Mouse (Mus musculus) CH12.LX (cell line): ENCODE results near the gene Mlxip. TPM values are rescaled to one million over a fixed set of nuclear protein-coding genes. Genes with fewer than 3 reads are reported as not detected.

Experiments
- DNase-seq: peaks from one replicate; pipeline ENCODE4 v3.0.0-alpha.2; 2013; ENCODE audit errors: extremely low read depth
- H3K27ac ChIP-seq: 2 replicates; pipeline ENCODE4 v1.5.1; 2012; ENCODE audit warnings: low read depth, mild to moderate bottlenecking, control low read depth, moderate library complexity; ENCODE audit not compliant: insufficient read depth
- H3K27me3 ChIP-seq: replicated peaks from 2 replicates; pipeline ENCODE3; 2012; ENCODE audit warnings: inconsistent platforms
- H3K36me3 ChIP-seq, 2 experiments: replicated peaks in 1 of 2; 2 replicates each; pipeline versions ENCODE3 to v1.6.1; 2012; ENCODE audit warnings: inconsistent platforms in 1 of 2, low read length in 1 of 2, mild to moderate bottlenecking in 1 of 2, mixed read lengths in 1 of 2, moderate library complexity in 1 of 2; ENCODE audit not compliant: control insufficient read depth in 1 of 2, insufficient read depth in 1 of 2
- H3K4me1 ChIP-seq, 2 experiments: 2 replicates each; pipeline ENCODE4 v1.6.1; 2012; ENCODE audit warnings: inconsistent platforms in 1 of 2, moderate library complexity in 1 of 2; ENCODE audit not compliant: insufficient read depth in 2 of 2, control insufficient read depth in 1 of 2
- H3K4me2 ChIP-seq: 2 replicates; pipeline ENCODE4 v1.6.1; 2012; ENCODE audit warnings: low read depth, mild to moderate bottlenecking, control low read depth; ENCODE audit not compliant: poor library complexity, insufficient read depth, severe bottlenecking
- H3K4me3 ChIP-seq, 3 experiments: fragments of 150-350 bp in 1 of 3; sonication (generic) in 1 of 3; replicated peaks in 1 of 3; 2 replicates each; pipeline versions ENCODE3 to v1.5.1; 2011 to 2012; ENCODE audit warnings: low read depth in 2 of 3, low read length in 2 of 3, mild to moderate bottlenecking in 2 of 3, moderate library complexity in 2 of 3, control low read depth in 1 of 3, improper control_type of control experiment in 1 of 3, inconsistent platforms in 1 of 3, mixed read lengths in 1 of 3; ENCODE audit not compliant: poor library complexity in 1 of 3
- H3K79me2 ChIP-seq: replicated peaks from 2 replicates; pipeline ENCODE4 v1.6.1; 2012; ENCODE audit warnings: mild to moderate bottlenecking, moderate library complexity; ENCODE audit not compliant: control insufficient read depth, poor library complexity, insufficient read depth, severe bottlenecking; ENCODE audit errors: extremely low read depth
- H3K9ac ChIP-seq: 2 replicates; pipeline ENCODE4 v1.6.1; 2012; ENCODE audit warnings: low read depth, mild to moderate bottlenecking, control low read depth, moderate library complexity; ENCODE audit not compliant: insufficient read depth
- H3K9me3 ChIP-seq: replicated peaks from 2 replicates; pipeline ENCODE3; 2012; ENCODE audit warnings: low read length, inconsistent platforms, mixed read lengths
- CHD1 ChIP-seq: IDR thresholded peaks from 2 replicates; pipeline ENCODE4 v1.6.1; 2012; ENCODE audit warnings: low read depth, low read length, improper control_type of control experiment, inconsistent platforms
- CHD2 ChIP-seq: IDR thresholded peaks from 2 replicates; pipeline ENCODE4 v1.6.1; 2011; ENCODE audit warnings: low read length, improper control_type of control experiment
- CTCF ChIP-seq, 2 experiments: IDR thresholded peaks in 1 of 2; conservative IDR thresholded peaks in 1 of 2; 2 replicates each; pipeline ENCODE4 v1.5.1; 2011 to 2012; ENCODE audit warnings: low read depth in 2 of 2, low read length in 2 of 2, improper control_type of control experiment in 1 of 2, inconsistent platforms in 1 of 2, mild to moderate bottlenecking in 1 of 2, moderate library complexity in 1 of 2
- ETS1 ChIP-seq: conservative IDR thresholded peaks from 2 replicates; pipeline ENCODE4 v1.6.1; 2012; ENCODE audit warnings: low read depth, mild to moderate bottlenecking, inconsistent platforms, low read length, improper control_type of control experiment, moderate library complexity
- GABPA ChIP-seq: IDR thresholded peaks from 2 replicates; pipeline ENCODE4 v1.6.1; 2012; ENCODE audit warnings: low read depth, low read length, improper control_type of control experiment, inconsistent platforms; ENCODE audit not compliant: insufficient replicate concordance
- JUN ChIP-seq: IDR thresholded peaks from 2 replicates; pipeline ENCODE4 v1.6.1; 2011; ENCODE audit warnings: low read depth, mild to moderate bottlenecking, low read length, improper control_type of control experiment, moderate library complexity; ENCODE audit not compliant: insufficient read depth
- JUND ChIP-seq: conservative IDR thresholded peaks from 2 replicates; pipeline ENCODE4 v1.6.1; 2011; ENCODE audit warnings: low read depth, low read length, improper control_type of control experiment
- KAT2A ChIP-seq: IDR thresholded peaks from 2 replicates; pipeline ENCODE4 v1.6.1; 2012; ENCODE audit warnings: low read length, improper control_type of control experiment, inconsistent platforms; ENCODE audit not compliant: insufficient replicate concordance
- MAFK ChIP-seq: IDR thresholded peaks from 2 replicates; pipeline ENCODE4 v1.6.1; 2011; ENCODE audit warnings: low read length, improper control_type of control experiment; ENCODE audit not compliant: insufficient replicate concordance
- MAX ChIP-seq: IDR thresholded peaks from 2 replicates; pipeline ENCODE4 v1.6.1; 2011; ENCODE audit warnings: low read length, improper control_type of control experiment
- MXI1 ChIP-seq: IDR thresholded peaks from 2 replicates; pipeline ENCODE4 v1.6.1; 2011; ENCODE audit warnings: mild to moderate bottlenecking, low read depth, low read length, improper control_type of control experiment
- MYC ChIP-seq: IDR thresholded peaks from 2 replicates; pipeline ENCODE4 v1.6.1; 2011; ENCODE audit warnings: low read depth, mild to moderate bottlenecking, improper control_type of control experiment, low read length
- NELFE ChIP-seq: IDR thresholded peaks from 2 replicates; pipeline ENCODE4 v1.6.1; 2011; ENCODE audit warnings: low read depth, low read length, improper control_type of control experiment
- PAX5 ChIP-seq: IDR thresholded peaks from 2 replicates; pipeline ENCODE4 v1.6.1; 2012; ENCODE audit warnings: low read length, inconsistent platforms, mixed read lengths
- RAD21 ChIP-seq: IDR thresholded peaks from 2 replicates; pipeline ENCODE4 v1.6.1; 2011; ENCODE audit warnings: low read depth, mild to moderate bottlenecking, low read length, improper control_type of control experiment, moderate library complexity
- TBP ChIP-seq: conservative IDR thresholded peaks from 2 replicates; pipeline ENCODE4 v1.6.1; 2011; ENCODE audit warnings: low read depth, low read length, improper control_type of control experiment
- TCF12 ChIP-seq: IDR thresholded peaks from 2 replicates; pipeline ENCODE4 v1.6.1; 2014; ENCODE audit warnings: low read depth, mild to moderate bottlenecking, inconsistent platforms, low read length, improper control_type of control experiment
- USF1 ChIP-seq: IDR thresholded peaks from 2 replicates; pipeline ENCODE4 v1.6.1; 2014; ENCODE audit warnings: low read depth, mild to moderate bottlenecking, inconsistent platforms, low read length, improper control_type of control experiment
- ZMIZ1 ChIP-seq: IDR thresholded peaks from 2 replicates; pipeline ENCODE4 v1.6.1; 2012; ENCODE audit warnings: low read depth, mild to moderate bottlenecking, inconsistent platforms, low read length, improper control_type of control experiment
- ZNF384 ChIP-seq: IDR thresholded peaks from 2 replicates; pipeline ENCODE4 v1.6.1; 2012; ENCODE audit warnings: low read depth, low read length, improper control_type of control experiment, inconsistent platforms
- dilution Hi-C: fragments of 300-500 bp; cut with MboI; formaldehyde crosslinking; loops from 2 replicates; pipeline ENCODE4 v1.14.3; 2020; ENCODE audit warnings: low sequenced_read_pairs; ENCODE audit not compliant: extremely low pct_unique_long_range_greater_than_20kb, extremely low pct_ligation_motif_present
- in situ Hi-C: fragments of 300-500 bp; cut with MboI; formaldehyde crosslinking; loops from 3 replicates; pipeline ENCODE4 v1.14.3; 2019; ENCODE audit warnings: low sequenced_read_pairs, low pct_ligation_motif_present, low pct_unique_long_range_greater_than_20kb, mixed read lengths
- polyA plus RNA-seq: library from polyadenylated mRNA; unstranded; fragments of >175 nt; gene quantifications from 2 replicates; pipeline ENCODE4 v1.2.1, GENCODE M21; 2012; ENCODE audit warnings: low read depth; ENCODE audit not compliant: insufficient read length
- total RNA-seq, 2 experiments: library from RNA; depleted of rRNA; stranded (reverse); fragments of 300-350 nt in 1 of 2; fragments of >200 nt in 1 of 2; gene quantifications; 2 replicates each; pipeline ENCODE4 v1.2.3; 2012 to 2014

Gene Mlxip
- total and polyA plus RNA-seq, 3 experiments = 4.3 to 17.9 (median 7.4) TPM

DNA sequence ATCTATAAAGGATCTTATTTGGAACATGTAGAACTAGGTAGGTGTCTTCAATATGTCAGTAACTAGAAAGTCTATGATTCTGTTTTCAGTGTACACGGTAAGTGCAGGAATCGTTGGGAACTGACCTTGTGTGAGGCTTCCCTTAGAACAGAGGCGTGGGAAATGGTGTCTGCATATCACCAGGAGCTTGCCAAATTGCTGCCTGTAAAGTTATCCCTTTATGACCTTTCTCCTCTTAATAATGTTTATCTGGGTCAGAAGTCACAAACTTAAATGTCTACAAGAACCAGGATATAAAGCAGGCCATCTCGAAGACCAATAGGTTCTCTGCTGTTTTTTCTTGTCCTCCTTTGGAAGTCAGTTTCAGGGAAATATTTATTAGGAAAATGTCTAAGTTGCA lies 17.6 kb downstream of the Mlxip start:
- H3K27me3 ChIP-seq = no peaks in the 10 kb centered on the region
- dilution Hi-C loops = no loop called here
- peaks cover 11% of the 10 kb centered on the region for H3K9me3 ChIP-seq
- no peak overlapping the region for H3K4me2 ChIP-seq
- peaks cover 10% of the 10 kb centered on the region; the same call in 1 of the 2 replicates for H3K79me2 ChIP-seq
- in situ Hi-C loops = no loop called here
- H3K27ac ChIP-seq = no peak overlapping the region
- peaks cover 0 to 17% of the 10 kb centered on the region in 2 experiments; a peak in 1 of 4 replicates for H3K4me1 ChIP-seq
- no peak overlapping the region for H3K9ac ChIP-seq
- no peak for TF ChIP-seq CHD1
- no peak for TF ChIP-seq RAD21
- TF ChIP-seq TCF12 = no peak
- TF ChIP-seq ZMIZ1 = no peak
- no peak for TF ChIP-seq JUN
- TF ChIP-seq MXI1 = no peak
- TF ChIP-seq TBP = no peak
- TF ChIP-seq ETS1 = no peak
- no peak for TF ChIP-seq MAX
- no peak for TF ChIP-seq JUND
- TF ChIP-seq KAT2A = no peak
- no peak for TF ChIP-seq NELFE
- TF ChIP-seq GABPA = no peak
- no peak for TF ChIP-seq CTCF (conservative IDR thresholded peaks at IDR 0.05 in 1 of 2, IDR thresholded peaks at IDR 0.05 in 1 of 2; ENCODE audit: low read depth in 2 of 2, low read length in 2 of 2)
- TF ChIP-seq CHD2 = no peak
- TF ChIP-seq PAX5 = no peak
- TF ChIP-seq MAFK = no peak
- DNase-seq = no peak
- H3K4me3 ChIP-seq = no peak overlapping the region
- H3K36me3 ChIP-seq = peaks cover 9 to 65% of the 10 kb centered on the region in 2 experiments

DNA sequence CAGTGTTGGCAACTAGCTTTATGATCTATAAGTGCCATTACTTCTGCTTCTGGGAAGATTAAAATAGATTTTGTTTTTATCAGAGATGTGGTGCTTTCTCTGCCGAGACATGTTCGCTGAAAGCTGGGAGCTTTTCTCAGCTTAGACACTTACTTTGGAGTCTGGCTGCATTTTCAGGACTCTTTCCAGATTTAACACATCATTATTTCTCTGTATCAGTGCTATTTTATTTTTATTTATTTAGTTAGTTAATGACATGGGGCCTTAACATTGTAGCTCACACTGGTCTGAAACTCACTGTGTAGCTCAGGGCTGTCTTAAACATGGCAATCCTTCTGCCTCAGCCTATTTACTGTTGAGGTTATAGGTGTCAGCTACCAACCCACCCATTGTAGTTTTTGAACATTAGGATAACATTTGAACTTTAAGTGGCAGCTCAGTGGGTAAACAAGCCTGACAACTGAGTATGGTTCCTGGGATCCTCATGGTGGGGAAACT lies 19.3 kb downstream of the Mlxip start:
- peaks cover 9 to 58% of the 10 kb centered on the region in 2 experiments for H3K36me3 ChIP-seq
- DNase-seq = no peak
- no peaks in the 10 kb centered on the region for H3K27me3 ChIP-seq
- TF ChIP-seq USF1 = no peak
- no peak for TF ChIP-seq CHD1
- no peak for TF ChIP-seq GABPA
- TF ChIP-seq ETS1 = no peak
- no peak for TF ChIP-seq ZNF384
- TF ChIP-seq MAFK = no peak
- no peak for TF ChIP-seq JUN
- no peak for TF ChIP-seq NELFE
- no peak for TF ChIP-seq MYC
- TF ChIP-seq CTCF (conservative IDR thresholded peaks at IDR 0.05 in 1 of 2, IDR thresholded peaks at IDR 0.05 in 1 of 2; ENCODE audit: low read depth in 2 of 2, low read length in 2 of 2) = no peak
- no peak for TF ChIP-seq KAT2A
- H3K79me2 ChIP-seq = peaks cover 10% of the 10 kb centered on the region; the same call in 1 of the 2 replicates
- peaks cover 0 to 6% of the 10 kb centered on the region in 2 experiments; a peak in 1 of 4 replicates for H3K4me1 ChIP-seq
- in situ Hi-C loops (no loop called here), dilution Hi-C loops (no loop called here)
- H3K9me3 ChIP-seq = peaks cover 11% of the 10 kb centered on the region
- no peak overlapping the region for H3K4me2 ChIP-seq
- H3K27ac ChIP-seq = no peak overlapping the region
- H3K9ac ChIP-seq = no peak overlapping the region
- no peak overlapping the region for H3K4me3 ChIP-seq
